Mouse (Mus musculus) hindbrain, embryonic 14.5 days (tissue): ENCODE results near the gene Smap2. TPM values are rescaled to one million over a fixed set of nuclear protein-coding genes. Genes with fewer than 3 reads are reported as not detected.

Experiments used
- ATAC-seq: fragments of 200-750 bp; cut with Nextera tagmentation; 2 replicates; pipeline ENCODE4 v1.8.0; 2017; ENCODE audit warnings: moderate number of reproducible peaks, mild to moderate bottlenecking, moderate TSS enrichment, moderate library complexity; ENCODE audit not compliant: low FRiP score
- DNase-seq: peaks from one replicate; pipeline ENCODE4 v3.0.0-alpha.2; 2015; ENCODE audit warnings: low spot score
- H3K27ac ChIP-seq: fragments of 300-500 bp; sonication (generic); 2 replicates; pipeline ENCODE4 v1.5.1; 2014; ENCODE audit warnings: mild to moderate bottlenecking, moderate library complexity
- H3K27me3 ChIP-seq: fragments of 300-500 bp; sonication (generic); 2 replicates; pipeline ENCODE4 v1.6.1; 2014; ENCODE audit warnings: mild to moderate bottlenecking, low read length, mixed read lengths; ENCODE audit not compliant: control insufficient read depth, insufficient read depth
- H3K36me3 ChIP-seq: fragments of 300-500 bp; sonication (generic); replicated peaks from 2 replicates; pipeline ENCODE4 v1.6.1; 2014; ENCODE audit not compliant: control insufficient read depth, insufficient read depth
- H3K4me1 ChIP-seq: fragments of 300-500 bp; sonication (generic); replicated peaks from 2 replicates; pipeline ENCODE4 v1.6.1; 2014; ENCODE audit warnings: antibody characterized with exemption, low read length, mixed read lengths; ENCODE audit not compliant: control insufficient read depth, insufficient read depth
- H3K4me2 ChIP-seq: fragments of 300-500 bp; sonication (generic); replicated peaks from 2 replicates; pipeline ENCODE4 v1.6.1; 2014; ENCODE audit warnings: mild to moderate bottlenecking, moderate library complexity
- H3K4me3 ChIP-seq: fragments of 300-500 bp; sonication (generic); replicated peaks from 2 replicates; pipeline ENCODE4 v1.5.1; 2014; ENCODE audit warnings: mild to moderate bottlenecking, low read length
- H3K9ac ChIP-seq: fragments of 300-500 bp; sonication (generic); 2 replicates; pipeline ENCODE4 v1.6.1; 2014
- H3K9me3 ChIP-seq: fragments of 300-500 bp; sonication (generic); 2 replicates; pipeline ENCODE4 v1.6.1; 2016; ENCODE audit warnings: low read length; ENCODE audit not compliant: control insufficient read depth
- WGBS: fragments of 180-500 bp; shearing (Covaris S2); extraction: QIAGEN DNeasy Blood & Tissue Kit; methylation state at CpG from one replicate; pipeline ENCODE4 v1.1.7; 2014; 5-methylcytosine and 5-hydroxymethylcytosine counted together
- polyA plus RNA-seq: library from polyadenylated mRNA; unstranded; fragments of >200 nt; fragmentation: Nextera tagmentation; extraction: Ambion mirVana; gene quantifications from 2 replicates; pipeline ENCODE4 v1.2.1, GENCODE M21; 2014

Gene Smap2
- polyA plus RNA-seq, 1 experiment from 2014 or later, result 57.3 TPM

DNA sequence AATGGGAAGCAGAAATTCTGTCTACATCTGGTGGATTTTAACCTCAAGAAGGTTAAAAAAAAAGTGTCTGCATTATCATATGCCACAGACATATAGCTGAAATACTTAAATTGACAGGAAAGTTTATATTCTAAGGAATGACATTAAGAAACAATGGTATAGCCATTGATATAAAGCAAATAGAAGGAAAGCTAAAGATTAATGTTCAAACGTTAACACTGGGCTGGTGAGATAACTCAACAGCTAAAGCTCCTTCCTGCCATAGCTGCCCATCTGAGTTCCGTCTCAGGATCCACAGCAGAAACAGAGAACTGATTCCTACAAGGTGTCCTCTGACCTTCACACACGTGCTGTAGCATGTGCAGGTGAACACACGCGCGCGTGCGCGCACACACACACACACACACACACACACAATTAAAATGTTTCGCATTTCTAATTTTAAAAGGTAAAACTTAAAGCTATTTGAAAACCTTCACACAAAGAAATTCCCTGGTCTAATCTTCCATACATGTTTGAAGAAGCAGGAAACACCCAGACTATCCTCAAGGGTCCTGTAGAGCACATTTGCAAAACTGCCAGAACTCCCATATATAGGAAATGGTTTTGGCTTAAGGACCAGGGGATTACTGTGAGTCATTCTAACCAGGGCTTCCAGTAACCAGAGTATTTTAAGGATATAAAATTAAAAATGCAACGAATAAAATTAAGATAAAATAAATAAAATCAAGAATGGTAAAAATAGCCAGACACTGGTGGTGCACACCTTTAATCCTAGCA is 6.1 kb downstream of the Smap2 start:
- Histone ChIP-seq H3K4me1 (peaks cover 16% of the 10 kb centered on the region), H3K4me3 (no peak overlapping the region), H3K9ac (no peak overlapping the region), H3K27ac (no peak overlapping the region), H3K36me3 (no peaks in the 10 kb centered on the region), H3K27me3 (no peaks in the 10 kb centered on the region), H3K4me2 (no peak overlapping the region), H3K9me3 (no peaks in the 10 kb centered on the region)
- DNase-seq (no peak), ATAC-seq (no peak)
- 85% methylated on average over 11 of the region's 11 CpGs for WGBS

DNA sequence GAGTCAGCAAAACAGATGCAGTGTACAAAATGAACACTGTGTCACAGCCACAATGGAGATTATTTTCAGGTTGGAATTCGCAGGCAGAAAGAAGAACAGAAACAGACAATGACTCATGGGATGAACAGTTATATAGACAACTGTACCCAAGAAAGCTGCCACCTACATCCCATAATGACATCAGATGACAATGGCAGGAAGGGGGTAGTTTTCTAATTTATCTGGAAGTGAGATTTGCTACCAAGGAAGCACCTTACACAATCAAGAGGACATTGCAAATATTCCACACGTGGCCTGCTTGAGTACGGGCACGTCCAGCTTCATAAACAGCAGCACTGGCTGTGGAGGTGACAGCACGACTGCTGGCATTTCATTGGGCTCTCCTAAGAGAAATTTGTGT is 7.9 kb downstream of the Smap2 start:
- Histone ChIP-seq H3K27ac (no peak overlapping the region), H3K4me1 (peaks cover 9% of the 10 kb centered on the region), H3K27me3 (no peaks in the 10 kb centered on the region), H3K36me3 (no peaks in the 10 kb centered on the region), H3K9me3 (no peaks in the 10 kb centered on the region), H3K4me3 (no peak overlapping the region), H3K9ac (no peak overlapping the region), H3K4me2 (no peak overlapping the region)
- 0 out of 2 replicates have a peak, but pooled peaks have one; percentile 22 for ATAC-seq
- DNase-seq, result no peak
- 87% methylated on average over 5 of the region's 5 CpGs for WGBS

DNA sequence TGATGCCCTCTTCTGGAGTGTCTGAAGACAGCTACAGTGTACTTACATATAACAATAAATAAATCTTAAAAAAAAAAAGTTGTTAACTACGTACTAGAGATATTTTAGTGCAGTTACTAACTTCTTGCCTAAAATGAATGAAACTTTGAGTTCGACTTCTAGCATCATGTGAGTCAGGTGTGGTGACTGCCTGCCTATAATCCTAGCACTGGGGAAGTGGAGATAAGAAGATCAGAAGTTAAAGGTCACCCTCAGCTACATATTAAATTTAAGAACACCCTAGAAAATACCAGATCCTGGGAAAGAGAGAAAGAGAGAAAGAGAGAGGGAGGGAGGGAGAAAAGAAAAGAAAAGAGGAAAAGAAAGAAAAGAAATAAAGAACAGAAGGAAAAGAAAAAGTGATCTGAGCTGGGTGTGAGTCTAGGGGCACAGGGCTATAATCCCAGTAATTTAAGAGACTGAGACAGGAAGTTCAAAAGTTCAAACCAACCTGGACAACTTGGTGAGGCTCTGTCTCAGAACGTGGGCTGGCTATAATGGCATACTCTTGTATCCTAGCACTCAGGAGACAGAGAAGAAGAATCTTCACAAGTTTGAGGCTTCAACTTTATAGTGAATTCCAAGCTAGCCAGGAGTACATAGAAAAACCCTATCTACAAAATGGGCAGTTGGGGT is 8.8 kb downstream of the Smap2 start:
- Histone ChIP-seq H3K4me2 (no peak overlapping the region), H3K4me3 (no peak overlapping the region), H3K4me1 (peaks cover 17% of the 10 kb centered on the region), H3K36me3 (no peaks in the 10 kb centered on the region), H3K9ac (no peak overlapping the region), H3K9me3 (no peaks in the 10 kb centered on the region), H3K27me3 (no peaks in the 10 kb centered on the region), H3K27ac (no peak overlapping the region)
- WGBS, result 89% methylated on average over 3 of the region's 3 CpGs
- ATAC-seq (no peak), DNase-seq (no peak)

DNA sequence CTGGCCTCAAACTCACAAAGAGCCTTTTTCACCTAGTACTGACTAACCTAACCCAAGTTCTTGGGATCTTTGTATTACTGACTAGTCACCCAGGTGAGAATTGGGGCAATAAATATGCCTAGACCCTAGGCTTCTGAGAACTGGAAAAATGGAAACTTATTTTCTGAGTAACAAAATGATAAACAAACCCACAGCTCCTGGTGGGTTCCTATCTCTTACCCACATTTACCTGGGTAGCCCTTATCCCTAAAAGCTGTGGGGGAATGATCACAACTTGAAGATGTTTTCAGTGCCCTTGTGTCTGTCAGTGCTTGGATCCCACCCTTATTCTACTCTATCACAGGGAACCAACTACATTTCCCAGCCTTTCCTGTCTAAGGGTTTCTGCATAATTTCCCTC is 10.0 kb downstream of the Smap2 start:
- ATAC-seq, result no peak
- Histone ChIP-seq H3K36me3 (no peaks in the 10 kb centered on the region), H3K4me1 (peaks cover 29% of the 10 kb centered on the region), H3K4me2 (no peak overlapping the region), H3K27me3 (no peaks in the 10 kb centered on the region), H3K9me3 (no peaks in the 10 kb centered on the region), H3K4me3 (no peak overlapping the region), H3K27ac (no peak overlapping the region), H3K9ac (no peak overlapping the region)
- DNase-seq, result no peak

DNA sequence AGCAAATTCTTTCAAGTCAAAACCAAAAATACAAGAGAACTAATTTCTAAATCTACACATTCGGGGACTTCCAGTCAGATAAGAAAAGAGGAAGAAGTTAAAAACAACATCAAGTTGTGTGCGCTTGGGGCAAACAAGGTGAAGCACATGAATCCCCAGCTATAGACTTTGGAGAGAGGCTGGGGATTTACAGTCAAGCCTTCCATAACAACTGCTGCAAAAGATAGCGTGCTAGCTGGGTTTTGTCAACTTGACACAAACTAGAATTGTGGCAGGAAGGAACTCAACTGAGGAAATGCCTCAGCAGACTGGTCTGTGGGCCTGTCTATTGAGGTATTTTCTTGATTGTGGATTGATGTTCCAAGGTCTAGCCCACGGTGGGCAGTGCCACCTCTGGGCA is 12.4 kb downstream of the Smap2 start:
- no peak overlapping the region for H3K4me2 ChIP-seq
- peak overlapping the region; percentile 89 for H3K27ac ChIP-seq
- H3K27me3 ChIP-seq, result no peaks in the 10 kb centered on the region
- no peak for ATAC-seq
- no peaks in the 10 kb centered on the region for H3K36me3 ChIP-seq
- DNase-seq, result no peak
- H3K4me1 ChIP-seq, result peaks cover 38% of the 10 kb centered on the region
- 87% methylated on average over 4 of the region's 4 CpGs for WGBS
- H3K9me3 ChIP-seq, result no peaks in the 10 kb centered on the region
- no peak overlapping the region for H3K4me3 ChIP-seq
- H3K9ac ChIP-seq, result no peak overlapping the region

DNA sequence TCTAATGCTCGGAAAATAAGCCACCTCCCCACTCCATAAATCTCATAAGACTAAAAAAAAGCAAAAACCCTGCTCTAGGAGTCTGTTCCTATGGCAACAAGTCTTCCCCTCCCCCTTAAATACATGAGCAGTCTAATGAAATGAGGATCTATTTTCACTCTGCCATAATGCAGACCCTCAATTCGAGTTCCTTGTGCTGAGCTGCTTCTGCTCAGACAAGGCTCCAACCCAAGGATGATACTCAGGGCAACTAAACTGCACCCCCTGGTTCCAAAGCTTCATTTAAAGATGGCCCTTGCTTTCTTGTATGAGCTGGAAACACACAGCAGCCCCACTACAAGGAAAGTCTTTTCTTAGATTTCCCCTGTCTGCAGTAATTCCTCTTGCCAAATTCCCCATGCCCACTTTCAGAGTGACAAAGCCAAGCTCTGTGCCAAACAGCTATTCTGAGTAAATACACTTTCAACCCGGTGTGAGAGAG is 13.4 kb downstream of the Smap2 start:
- Histone ChIP-seq H3K9ac (no peak overlapping the region), H3K27ac (peak overlapping the region; percentile 89), H3K27me3 (no peaks in the 10 kb centered on the region), H3K4me3 (no peak overlapping the region), H3K4me2 (peak overlapping the region; percentile 35), H3K9me3 (no peaks in the 10 kb centered on the region), H3K36me3 (no peaks in the 10 kb centered on the region), H3K4me1 (peaks cover 38% of the 10 kb centered on the region)
- ATAC-seq (peak; percentile 82), DNase-seq (peak; percentile 74)
- WGBS, result 12% methylated on average over 3 of the region's 3 CpGs

DNA sequence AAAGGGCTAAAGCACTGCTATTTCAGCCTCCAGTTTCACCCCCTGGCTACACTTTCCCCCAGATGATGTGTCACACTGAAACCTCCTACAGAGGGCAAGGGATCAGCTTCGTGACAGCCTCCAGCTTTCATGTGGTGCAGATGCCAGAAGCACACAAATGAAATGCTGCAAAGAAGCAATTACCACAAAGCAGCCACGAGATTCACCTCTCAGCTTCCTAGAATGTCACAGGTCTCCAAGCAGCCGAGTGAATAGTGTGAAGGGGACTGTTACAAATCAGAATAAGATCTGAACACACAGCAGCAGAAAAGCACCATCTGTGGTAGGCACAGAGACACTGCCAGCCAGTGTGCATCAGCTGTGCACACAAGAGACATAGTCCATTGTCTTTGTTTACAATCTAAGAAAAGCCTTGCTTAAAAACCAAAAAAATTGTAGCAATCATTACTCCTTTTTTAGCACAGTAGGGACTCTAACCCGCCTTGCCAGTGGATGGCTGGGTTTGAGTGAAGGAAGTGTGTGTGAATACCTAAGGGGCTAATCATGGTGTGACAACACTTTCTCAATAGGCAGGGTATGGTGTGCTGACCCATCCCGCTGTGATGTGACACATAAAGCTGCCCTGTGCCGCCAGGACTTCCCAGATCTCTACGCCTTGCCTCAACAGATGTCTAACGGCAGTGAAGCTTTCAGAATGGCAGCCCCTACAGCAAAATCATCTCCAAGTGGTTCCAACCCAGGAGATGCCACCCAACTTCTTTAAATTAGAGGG is 14.5 kb downstream of the Smap2 start:
- Histone ChIP-seq H3K4me2 (peak overlapping the region; percentile 37), H3K27ac (peak overlapping the region; percentile 90), H3K27me3 (no peaks in the 10 kb centered on the region), H3K36me3 (no peaks in the 10 kb centered on the region), H3K9ac (peak overlapping the region; percentile 55), H3K4me3 (no peak overlapping the region), H3K9me3 (no peaks in the 10 kb centered on the region), H3K4me1 (peaks cover 38% of the 10 kb centered on the region)
- 9% methylated on average over 8 of the region's 8 CpGs for WGBS
- DNase-seq, result peak; percentile 42
- ATAC-seq, result peak; percentile 71

DNA sequence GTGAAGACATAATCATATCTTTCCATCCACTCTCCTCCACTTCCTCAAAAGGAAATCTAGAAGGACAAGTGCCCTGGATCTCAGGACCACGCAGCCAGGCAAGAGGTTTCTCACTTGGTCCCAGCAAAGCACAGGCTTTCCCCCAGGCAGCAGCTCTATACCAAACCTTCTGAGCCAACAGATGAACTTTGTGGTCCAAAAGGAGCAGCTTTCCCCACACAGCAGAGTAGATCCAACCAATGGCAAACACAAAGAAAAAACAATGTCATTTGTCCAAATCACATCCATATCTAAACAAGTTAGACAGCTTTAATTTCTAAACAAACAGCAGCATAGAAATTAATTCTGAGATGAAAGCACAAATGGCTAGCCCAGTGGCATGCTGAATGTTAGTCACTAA is 15.4 kb downstream of the Smap2 start:
- peak overlapping the region; percentile 90 for H3K27ac ChIP-seq
- H3K9ac ChIP-seq, result no peak overlapping the region
- H3K4me2 ChIP-seq, result no peak overlapping the region
- WGBS, result 75% methylated on average over 1 of the region's 1 CpGs
- H3K36me3 ChIP-seq, result no peaks in the 10 kb centered on the region
- H3K9me3 ChIP-seq, result no peaks in the 10 kb centered on the region
- DNase-seq (no peak), ATAC-seq (no peak)
- H3K27me3 ChIP-seq, result no peaks in the 10 kb centered on the region
- no peak overlapping the region for H3K4me3 ChIP-seq
- peaks cover 38% of the 10 kb centered on the region for H3K4me1 ChIP-seq

DNA sequence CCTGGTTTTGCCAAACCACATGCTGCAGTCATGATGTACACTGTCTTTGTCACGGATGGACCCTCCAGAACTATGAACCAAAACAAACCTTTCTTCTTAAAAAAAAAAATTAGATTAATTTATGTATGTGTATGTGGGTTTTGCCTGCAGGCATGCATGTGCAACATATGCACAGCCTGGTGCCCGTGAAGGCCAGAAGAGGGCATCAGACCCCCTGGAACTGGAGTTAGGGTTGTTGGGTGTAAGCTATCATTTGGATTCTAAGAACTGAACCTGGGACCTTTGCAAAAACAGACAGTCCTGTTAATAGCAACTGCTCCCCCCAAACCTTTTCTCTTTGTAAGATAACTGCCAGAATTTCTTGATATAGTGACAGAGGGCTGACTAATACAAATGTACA is 16.0 kb downstream of the Smap2 start:
- no peaks in the 10 kb centered on the region for H3K27me3 ChIP-seq
- no peaks in the 10 kb centered on the region for H3K36me3 ChIP-seq
- no peak overlapping the region for H3K4me3 ChIP-seq
- WGBS, result 86% methylated on average over 2 of the region's 2 CpGs
- no peak for DNase-seq
- no peak for ATAC-seq
- no peak overlapping the region for H3K4me2 ChIP-seq
- no peaks in the 10 kb centered on the region for H3K9me3 ChIP-seq
- H3K4me1 ChIP-seq, result peaks cover 38% of the 10 kb centered on the region
- H3K27ac ChIP-seq, result no peak overlapping the region
- H3K9ac ChIP-seq, result no peak overlapping the region
